Mouse (Mus musculus) limb, embryonic 15.5 days (tissue): ENCODE measurements around the gene Olfr718-ps1. TPM values are rescaled to one million over a fixed set of nuclear protein-coding genes. Genes with fewer than 3 reads are reported as not detected.

ENCODE experiments used
- microRNA-seq: library from miRNA; unstranded; fragments of <30 nt; microRNA quantifications from one replicate; pipeline ENCODE4, GENCODE M21; 2016
- polyA plus RNA-seq: library from polyadenylated mRNA; unstranded; fragments of >200 nt; fragmentation: Nextera tagmentation; extraction: Ambion mirVana; gene quantifications from 2 replicates; pipeline ENCODE4 v1.2.1, GENCODE M21; 2015

The Olfr718-ps1 gene
- polyA plus RNA-seq, 1 experiment from 2014 or later, result not detected

Small RNA genes within 50 kb of the gene (microRNA-seq; reads per million reads assigned to microRNA genes)
- gene Gm44405, result not detected

Other genes with a start within 250 kb of the Olfr718-ps1 start
- 13,307 and 13,671 TPM in 2 replicates for gene Actb, start 240.8 kb downstream of the Olfr718-ps1 start, polyA plus RNA-seq
- gene Fscn1, start 187.2 kb downstream of the Olfr718-ps1 start, polyA plus RNA-seq, result 308 and 341 TPM in 2 replicates
- 40.4 and 41.8 TPM in 2 replicates for gene Rnf216, start 34.6 kb downstream of the Olfr718-ps1 start, polyA plus RNA-seq
- 13.4 and 14.8 TPM in 2 replicates for gene Rbak, start 33.2 kb upstream of the Olfr718-ps1 start, polyA plus RNA-seq
- not detected in 2 replicates for gene Spdye4b, start 33.4 kb upstream of the Olfr718-ps1 start, polyA plus RNA-seq
- not detected in 2 replicates for gene Spdye4a, start 79.3 kb upstream of the Olfr718-ps1 start, polyA plus RNA-seq
- gene Zfp12, start 87.6 kb upstream of the Olfr718-ps1 start, polyA plus RNA-seq, result 14.8 and 17.0 TPM in 2 replicates
- gene Zfp316, start 122.4 kb upstream of the Olfr718-ps1 start, polyA plus RNA-seq, result 3.1 and 3.6 TPM in 2 replicates
- 0.10 and 0.18 TPM in 2 replicates for gene Zfp853, start 146.0 kb upstream of the Olfr718-ps1 start, polyA plus RNA-seq
- gene E130309D02Rik, start 167.8 kb upstream of the Olfr718-ps1 start, polyA plus RNA-seq, result 28.5 and 33.2 TPM in 2 replicates
- 72.3 and 78.7 TPM in 2 replicates for gene Zdhhc4, start 181.7 kb upstream of the Olfr718-ps1 start, polyA plus RNA-seq
- gene Grid2ip, start 209.8 kb upstream of the Olfr718-ps1 start, polyA plus RNA-seq, result 0.68 and 1.1 TPM in 2 replicates